Mouse (Mus musculus): ENCODE results near the gene Cbr4.

GRCm38 (mm10) chr8:61467553-61467815, 20.1 kb upstream of the Cbr4 start:
- TF ChIP-seq POLR2A (IDR thresholded peaks at IDR 0.05; ENCODE audit: low read depth, low read length): no peak
- no peak for TF ChIP-seq CTCF (conservative IDR thresholded peaks at IDR 0.05 in 1 of 2, IDR thresholded peaks at IDR 0.05 in 1 of 2; ENCODE audit: low read depth in 2 of 2, low read length in 2 of 2)
- TF ChIP-seq E2F4 (IDR thresholded peaks at IDR 0.05; ENCODE audit: insufficient replicate concordance, low read depth, low read length): no peak
- no peak for TF ChIP-seq USF1 (IDR thresholded peaks at IDR 0.05; ENCODE audit: low read depth, low read length)
- TF ChIP-seq USF2 (conservative IDR thresholded peaks at IDR 0.05; ENCODE audit: low read depth, low read length): no peak
- no peak for TF ChIP-seq NRF1 (IDR thresholded peaks at IDR 0.05; ENCODE audit: low read depth, low read length)
- TF ChIP-seq EP300 (IDR thresholded peaks at IDR 0.05; ENCODE audit: low read length): no peak

Measured in CH12.LX (cell line).